Mouse (Mus musculus): ENCODE results near the gene Dhcr24.
A peak's percentile ranks its signal among the peaks of the same experiment; 100 is the strongest.

Dhcr24 gene

GRCm38 (mm10) chr4:106560846-106561781 lies at the start of gene Dhcr24:
TSS of gene Dhcr24 (plus strand) at chr4:106561038.
- peak; percentile 92 for DNase-seq

DNA sequence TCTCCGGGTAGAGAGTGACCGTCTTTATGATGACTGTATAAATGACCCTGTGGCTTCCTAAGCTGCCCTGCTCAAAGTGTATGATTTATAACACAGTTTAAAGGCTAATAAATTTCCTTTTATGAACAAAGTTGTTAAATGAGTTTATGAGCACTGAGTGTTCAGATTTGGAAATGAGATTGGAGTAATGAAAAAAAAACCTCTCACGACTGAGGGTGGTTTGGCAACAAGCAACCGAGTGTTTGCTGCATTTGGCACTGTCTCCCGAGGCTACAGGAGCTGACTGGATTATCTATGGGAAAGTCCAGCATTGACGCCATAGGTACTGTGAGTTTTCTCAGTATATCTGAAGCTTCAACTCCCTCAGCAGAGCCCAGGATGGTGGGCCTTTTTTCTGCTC lies 46.2 kb upstream of the Dhcr24 start:
- DNase-seq, result no peak

GRCm38 (mm10) chr4:106522547-106522946 lies 38.3 kb upstream of the Dhcr24 start:
- no peak for DNase-seq

DNA sequence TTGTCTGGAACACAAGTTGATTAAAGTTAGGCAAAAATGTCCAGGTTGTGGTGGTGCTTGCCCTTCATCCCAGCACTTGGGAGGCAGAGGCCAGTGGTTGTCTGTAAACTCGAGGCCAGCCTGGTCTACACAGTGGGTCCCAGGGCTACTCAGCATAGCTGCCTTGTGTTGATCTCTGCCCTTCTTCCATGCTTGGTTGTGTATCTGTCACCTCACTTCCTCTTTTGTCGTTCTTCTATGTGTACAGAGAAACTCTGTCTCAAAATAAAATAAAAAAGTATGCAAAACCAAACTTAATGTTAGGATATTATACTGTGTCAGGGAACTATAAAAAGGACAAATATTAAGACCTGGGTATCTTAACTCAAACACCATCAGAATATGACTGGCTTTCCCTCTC lies 36.7 kb upstream of the Dhcr24 start:
- DNase-seq, result no peak

- DNase-seq, result no peak
Observed at GRCm38 (mm10) chr4:106525001-106525400, 35.8 kb upstream of the Dhcr24 start.

DNA sequence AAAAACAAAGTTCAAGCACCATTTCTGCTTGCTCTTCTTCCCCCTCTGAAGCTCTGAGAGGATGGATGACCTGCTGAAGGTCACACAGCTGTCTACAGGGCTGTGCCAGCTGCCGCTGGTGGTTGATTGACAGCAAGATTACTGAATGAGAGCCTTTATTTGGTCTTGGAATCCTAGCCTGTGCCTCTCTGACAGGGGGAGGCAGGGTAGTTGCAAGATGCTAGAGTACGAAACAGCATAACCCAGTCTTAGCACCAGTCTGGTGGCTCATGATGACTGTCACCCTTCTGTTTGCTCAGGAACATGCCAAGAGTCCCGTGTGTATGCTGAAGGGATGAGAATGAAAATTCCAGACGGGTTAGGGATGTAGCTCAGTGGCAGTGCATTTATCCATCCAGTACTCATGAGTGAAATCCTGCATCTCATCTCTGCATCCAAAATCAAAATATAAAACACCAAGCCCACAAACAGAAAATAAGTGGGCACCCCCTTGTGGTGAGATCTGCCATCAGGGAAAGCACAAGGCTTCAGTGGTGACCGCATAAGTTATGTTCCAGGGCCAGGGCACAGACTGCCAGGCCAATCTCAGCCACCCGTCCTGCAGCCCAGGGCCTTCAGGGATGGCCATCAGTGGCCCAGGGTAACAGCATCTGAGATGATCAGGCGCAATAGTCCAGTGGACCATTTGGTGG lies 32.8 kb upstream of the Dhcr24 start:
- no peak for DNase-seq

GRCm38 (mm10) chr4:106529375-106530112 lies 31.3 kb upstream of the Dhcr24 start:
- DNase-seq, result peak; percentile 94

GRCm38 (mm10) chr4:106530113-106530482 lies 30.7 kb upstream of the Dhcr24 start:
- DNase-seq, result no peak

GRCm38 (mm10) chr4:106533421-106534080 lies 27.3 kb upstream of the Dhcr24 start:
- DNase-seq, result no peak

- no peak for DNase-seq
Observed at GRCm38 (mm10) chr4:106534256-106534655, 26.6 kb upstream of the Dhcr24 start.

GRCm38 (mm10) chr4:106539756-106540155 lies 21.1 kb upstream of the Dhcr24 start:
- DNase-seq, result no peak

GRCm38 (mm10) chr4:106541491-106541890 lies 19.3 kb upstream of the Dhcr24 start:
- no peak for DNase-seq

- DNase-seq, result no peak
Observed at GRCm38 (mm10) chr4:106542211-106542610, 18.6 kb upstream of the Dhcr24 start.

GRCm38 (mm10) chr4:106545817-106546373 lies 14.9 kb upstream of the Dhcr24 start:
- DNase-seq, result no peak

- DNase-seq, result no peak
Observed at GRCm38 (mm10) chr4:106546896-106547295, 13.9 kb upstream of the Dhcr24 start.

DNA sequence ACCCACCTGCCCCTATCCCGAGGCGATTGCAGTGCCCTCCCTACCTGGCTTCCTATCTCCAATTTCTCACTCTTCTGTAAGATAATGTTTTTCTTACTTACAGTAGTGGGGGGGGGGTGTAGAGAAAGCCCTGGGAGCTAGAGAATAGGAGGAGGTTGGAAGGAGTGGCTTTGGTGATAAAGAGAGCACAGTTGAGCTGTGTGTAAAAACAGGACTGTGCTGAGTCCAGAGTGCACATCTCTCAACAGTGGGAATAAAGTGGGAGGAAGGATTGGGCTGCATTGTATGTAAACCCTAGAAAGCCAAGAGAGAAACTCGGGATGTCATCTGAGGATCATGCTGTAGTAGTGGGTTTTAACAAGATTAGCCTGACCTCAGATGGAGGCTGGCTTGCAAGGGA lies 12.7 kb upstream of the Dhcr24 start:
- no peak for DNase-seq

GRCm38 (mm10) chr4:106550516-106551166 lies 10.2 kb upstream of the Dhcr24 start:
- DNase-seq, result no peak

DNA sequence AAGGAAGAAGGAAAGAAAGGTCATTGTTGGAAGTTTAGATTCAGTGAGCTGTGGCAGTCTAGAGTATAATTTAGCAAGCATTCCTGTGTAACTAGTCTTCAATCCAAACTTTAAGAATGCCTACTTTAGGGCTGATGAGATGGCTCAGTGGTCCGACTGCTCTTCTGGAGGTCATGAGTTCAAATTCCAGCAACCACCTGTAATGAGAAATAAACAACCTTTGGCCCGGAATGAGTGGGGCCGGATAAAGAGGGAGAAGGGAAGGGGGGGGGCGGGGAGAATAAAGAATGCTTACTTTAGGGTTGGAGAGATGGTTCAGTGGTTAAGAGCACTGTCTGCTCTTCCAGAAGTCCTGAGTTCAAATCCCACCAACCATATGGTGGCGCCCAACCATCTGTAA lies 3.6 kb upstream of the Dhcr24 start:
- no peak for DNase-seq

DNA sequence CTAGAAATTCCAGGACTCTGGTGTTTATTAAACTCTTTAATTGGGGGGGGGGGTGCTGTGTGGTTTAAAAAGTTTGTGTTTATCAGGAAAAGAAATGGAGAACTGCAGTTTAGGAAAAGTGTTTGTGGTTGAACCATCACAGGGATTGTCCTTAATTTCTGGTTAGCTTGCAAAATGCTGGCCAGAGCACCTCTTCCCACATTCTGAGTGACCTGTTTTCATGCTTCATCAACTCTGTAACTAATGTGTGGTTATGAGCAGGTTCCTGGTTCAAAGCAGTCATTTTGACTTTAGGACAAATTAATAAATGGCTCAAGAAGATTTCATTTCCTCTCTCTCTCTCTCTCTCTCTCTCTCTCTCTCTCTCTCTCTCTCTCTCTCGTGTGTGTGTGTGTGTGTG lies 2.9 kb upstream of the Dhcr24 start:
- no peak for DNase-seq

DNA sequence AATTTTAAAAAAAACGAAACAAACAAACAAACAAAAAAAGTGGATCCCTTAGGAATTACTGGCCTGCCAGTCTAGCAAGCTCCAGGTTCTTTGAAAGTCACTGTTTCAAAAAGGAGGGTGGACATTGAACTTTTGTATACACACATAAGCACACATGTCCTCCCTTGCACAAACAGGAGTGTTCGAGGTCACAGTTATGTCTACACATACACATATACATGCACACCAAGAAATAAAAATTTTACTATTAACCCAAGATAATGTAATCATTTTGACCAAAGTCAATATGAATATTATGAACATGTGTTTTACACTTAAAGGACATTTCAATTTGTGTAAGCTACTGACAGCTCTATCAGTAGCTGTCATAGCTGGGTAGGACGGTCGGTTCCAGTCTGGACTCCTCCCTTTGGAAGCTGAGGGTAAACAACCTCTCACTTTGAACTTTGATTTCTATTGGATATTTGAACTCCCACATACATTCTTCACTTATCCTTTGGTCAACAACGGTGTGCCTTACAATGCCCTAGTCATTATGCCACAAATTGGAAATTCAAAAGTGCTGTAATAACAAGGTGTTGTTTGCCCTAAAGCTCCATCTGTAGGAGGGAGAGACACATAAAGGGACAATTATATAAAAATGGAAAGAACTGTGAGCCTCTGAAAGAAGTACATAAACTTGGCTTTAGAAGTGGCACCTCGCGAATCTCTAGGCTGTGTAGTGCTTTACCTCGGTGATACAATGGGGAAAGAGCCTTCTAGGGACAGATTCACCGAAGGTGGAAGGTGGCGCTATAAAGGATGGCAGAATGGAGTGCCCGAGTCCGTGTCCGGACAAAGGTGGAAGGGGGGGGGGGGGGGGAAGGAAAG lies 1.3 kb upstream of the Dhcr24 start:
- DNase-seq, result no peak

All from lung, postnatal 14 days (tissue).